Mouse (Mus musculus): ENCODE measurements around the gene Sox13.

DNA sequence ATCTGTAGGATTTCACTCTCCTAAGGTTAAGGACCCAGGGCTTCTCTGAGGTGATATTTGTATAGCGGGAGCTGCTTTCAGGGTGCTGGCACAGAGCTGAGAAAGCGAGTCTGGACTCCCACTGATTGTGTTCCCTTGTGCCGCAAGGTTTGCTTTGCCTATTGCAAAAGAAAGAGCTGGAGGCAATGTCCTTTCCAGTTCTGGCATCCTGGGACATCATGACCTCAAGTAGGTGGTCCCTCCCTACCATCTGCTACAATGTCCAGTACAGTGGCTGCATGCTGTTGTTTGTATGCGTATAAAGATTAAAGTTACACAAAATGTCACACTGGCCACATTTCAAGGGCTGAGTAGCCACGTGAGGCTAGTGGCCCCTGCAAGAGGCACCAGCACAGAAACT lies 62.1 kb downstream of the Sox13 start:
- TF ChIP-seq POLR2A (IDR thresholded peaks at IDR 0.05; ENCODE audit: low read depth, low read length) (no peak), CTCF (IDR thresholded peaks at IDR 0.05; ENCODE audit: borderline replicate concordance, insufficient read depth, low read length) (no peak)

Measured in embryonic fibroblast, embryonic 13.5 days (primary cell).